Mouse (Mus musculus) heart, embryonic 12.5 days (tissue): ENCODE data around the gene Snx15. TPM values are rescaled to one million over a fixed set of nuclear protein-coding genes. Genes with fewer than 3 reads are reported as not detected.

Experiments used
- ATAC-seq: fragments of 200-750 bp; cut with Nextera tagmentation; 2 replicates; pipeline ENCODE4 v1.8.0; 2017; ENCODE audit warnings: moderate TSS enrichment, moderate library complexity; ENCODE audit not compliant: insufficient number of reproducible peaks, low FRiP score
- H3K27ac ChIP-seq: fragments of 300-500 bp; sonication (generic); 2 replicates; pipeline ENCODE4 v1.5.1; 2016; ENCODE audit warnings: mild to moderate bottlenecking, moderate library complexity; ENCODE audit not compliant: poor library complexity, severe bottlenecking
- H3K27me3 ChIP-seq: fragments of 300-500 bp; sonication (generic); replicated peaks from 2 replicates; pipeline ENCODE4 v1.6.1; 2016; ENCODE audit warnings: mild to moderate bottlenecking, moderate library complexity
- H3K36me3 ChIP-seq: fragments of 300-500 bp; sonication (generic); 2 replicates; pipeline ENCODE4 v1.6.1; 2016; ENCODE audit warnings: mild to moderate bottlenecking, moderate library complexity
- H3K4me1 ChIP-seq: fragments of 300-500 bp; sonication (generic); replicated peaks from 2 replicates; pipeline ENCODE4 v1.6.1; 2016; ENCODE audit warnings: mild to moderate bottlenecking
- H3K4me2 ChIP-seq: fragments of 300-500 bp; sonication (generic); 2 replicates; pipeline ENCODE4 v1.6.1; 2016; ENCODE audit warnings: mild to moderate bottlenecking, moderate library complexity
- H3K4me3 ChIP-seq: fragments of 300-500 bp; sonication (generic); 2 replicates; pipeline ENCODE4 v1.5.1; 2016; ENCODE audit warnings: mild to moderate bottlenecking
- H3K9ac ChIP-seq: fragments of 300-500 bp; sonication (generic); 2 replicates; pipeline ENCODE4 v1.6.1; 2016; ENCODE audit warnings: mild to moderate bottlenecking, moderate library complexity
- H3K9me3 ChIP-seq: fragments of 300-500 bp; sonication (generic); replicated peaks from 2 replicates; pipeline ENCODE4 v1.6.1; 2016; ENCODE audit warnings: mild to moderate bottlenecking, moderate library complexity
- WGBS: fragments of 180-500 bp; shearing (Covaris S2); methylation state at CpG from one replicate; pipeline ENCODE4 v1.1.7; 2016; 5-methylcytosine and 5-hydroxymethylcytosine counted together
- polyA plus RNA-seq: library from polyadenylated mRNA; unstranded; fragments of >200 nt; fragmentation: Nextera tagmentation; extraction: Ambion mirVana; gene quantifications from 2 replicates; pipeline ENCODE4 v1.2.1, GENCODE M21; 2016

The Snx15 gene
- polyA plus RNA-seq, 1 experiment from 2014 or later: 20.9 TPM

DNA sequence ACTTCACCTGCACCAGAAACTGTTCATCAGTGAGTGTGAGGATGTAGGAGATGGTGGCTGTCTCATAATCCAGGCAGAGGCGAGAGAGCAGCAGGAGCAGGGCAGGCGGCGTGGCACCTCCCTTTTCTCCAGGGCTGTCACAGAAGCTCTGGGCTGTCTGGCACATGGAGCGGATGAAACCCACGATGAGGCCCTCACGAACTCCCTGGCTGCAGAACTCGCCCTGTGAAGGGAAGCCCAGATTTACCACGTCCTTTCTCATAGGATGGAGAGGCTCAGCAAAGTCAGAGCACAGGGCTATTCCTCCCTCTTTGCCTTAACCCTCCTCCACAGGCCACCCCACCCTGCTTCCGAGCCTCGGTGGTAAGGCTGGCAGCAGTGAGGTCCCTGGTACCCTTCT, 58.3 kb downstream of the Snx15 start:
- H3K9ac ChIP-seq: no peak overlapping the region
- no peak overlapping the region for H3K4me3 ChIP-seq
- peaks cover 53% of the 10 kb centered on the region for H3K36me3 ChIP-seq
- no peak for ATAC-seq
- 90% methylated on average over 10 of the region's 10 CpGs for WGBS
- no peak overlapping the region for H3K27ac ChIP-seq
- peaks cover 20% of the 10 kb centered on the region for H3K4me1 ChIP-seq
- no peak overlapping the region for H3K4me2 ChIP-seq
- no peaks in the 10 kb centered on the region for H3K27me3 ChIP-seq
- H3K9me3 ChIP-seq: no peaks in the 10 kb centered on the region

Other genes with a start within 250 kb of the Snx15 start
- gene Tigd3, start 234.2 kb downstream of the Snx15 start, polyA plus RNA-seq: 1.5 and 1.9 TPM in 2 replicates
- 111 and 118 TPM in 2 replicates for gene Dpf2, start 215.3 kb downstream of the Snx15 start, polyA plus RNA-seq
- 6.5 and 7.3 TPM in 2 replicates for gene Cdc42ep2, start 203.5 kb downstream of the Snx15 start, polyA plus RNA-seq
- 49.3 and 51.1 TPM in 2 replicates for gene Pola2, start 164.1 kb downstream of the Snx15 start, polyA plus RNA-seq
- gene Slc22a20, start 142.2 kb downstream of the Snx15 start, polyA plus RNA-seq: not detected in 2 replicates
- gene Capn1, start 112.4 kb downstream of the Snx15 start, polyA plus RNA-seq: 8.2 and 8.4 TPM in 2 replicates
- 21.1 and 21.8 TPM in 2 replicates for gene Syvn1, start 81.7 kb downstream of the Snx15 start, polyA plus RNA-seq
- gene Mrpl49, start 70.5 kb downstream of the Snx15 start, polyA plus RNA-seq: 58.5 and 64.4 TPM in 2 replicates
- 503 and 513 TPM in 2 replicates for gene Fau, start 70.5 kb downstream of the Snx15 start, polyA plus RNA-seq
- gene Znhit2, start 67.1 kb downstream of the Snx15 start, polyA plus RNA-seq: 23.9 and 24.9 TPM in 2 replicates
- 8.4 and 9.2 TPM in 2 replicates for gene Tm7sf2, start 59.9 kb downstream of the Snx15 start, polyA plus RNA-seq
- 45.1 and 50.2 TPM in 2 replicates for gene Vps51, start 51.1 kb downstream of the Snx15 start, polyA plus RNA-seq
- gene Tmem262, start 48.3 kb downstream of the Snx15 start, polyA plus RNA-seq: not detected in 2 replicates
- 1.2 and 1.3 TPM in 2 replicates for gene Gm28374, start 46.0 kb downstream of the Snx15 start, polyA plus RNA-seq
- 48.9 and 52.4 TPM in 2 replicates for gene Zfpl1, start 43.3 kb downstream of the Snx15 start, polyA plus RNA-seq
- gene Cdca5, start 43.3 kb downstream of the Snx15 start, polyA plus RNA-seq: 27.4 and 27.7 TPM in 2 replicates
- 0.27 TPM in 1 of 2 replicates, not detected in the other for gene AC131692.1, start 33.9 kb downstream of the Snx15 start, polyA plus RNA-seq
- 0.22 TPM in 2 replicates for gene Naaladl1, start 22.5 kb downstream of the Snx15 start, polyA plus RNA-seq
- 35.2 and 35.9 TPM in 2 replicates for gene Sac3d1, start 9.7 kb downstream of the Snx15 start, polyA plus RNA-seq
- 0.14 TPM in 1 of 2 replicates, not detected in the other for gene Batf2, start 12.7 kb upstream of the Snx15 start, polyA plus RNA-seq
- 71.5 and 73.9 TPM in 2 replicates for gene Arl2, start 13.2 kb upstream of the Snx15 start, polyA plus RNA-seq
- not detected in 2 replicates for gene Majin, start 56.1 kb upstream of the Snx15 start, polyA plus RNA-seq
- gene Gpha2, start 98.1 kb upstream of the Snx15 start, polyA plus RNA-seq: 0.57 TPM in 1 of 2 replicates, not detected in the other
- 29.8 and 31.0 TPM in 2 replicates for gene Ppp2r5b, start 107.6 kb upstream of the Snx15 start, polyA plus RNA-seq
- 10.9 and 13.0 TPM in 2 replicates for gene Atg2a, start 113.4 kb upstream of the Snx15 start, polyA plus RNA-seq
- 87.0 and 88.7 TPM in 2 replicates for gene Ehd1, start 148.4 kb upstream of the Snx15 start, polyA plus RNA-seq
- gene Cdc42bpg, start 178.2 kb upstream of the Snx15 start, polyA plus RNA-seq: 0.34 and 0.44 TPM in 2 replicates
- gene Men1, start 206.7 kb upstream of the Snx15 start, polyA plus RNA-seq: 48.7 and 52.1 TPM in 2 replicates
- 14.1 and 15.7 TPM in 2 replicates for gene Map4k2, start 212.8 kb upstream of the Snx15 start, polyA plus RNA-seq
- gene Sf1, start 235.4 kb upstream of the Snx15 start, polyA plus RNA-seq: 127 and 130 TPM in 2 replicates